Mouse (Mus musculus) cerebellum, adult 2 months (tissue): ENCODE measurements around the gene Slc16a10. TPM values are rescaled to one million over a fixed set of nuclear protein-coding genes. Genes with fewer than 3 reads are reported as not detected.

ENCODE experiments used
- DNase-seq, 2 experiments: peaks; one replicate each; pipeline ENCODE4 v3.0.0; 2021
- H3K27ac ChIP-seq: fragments of 200-500 bp; 2 replicates; pipeline ENCODE4 v1.5.1; 2012; ENCODE audit warnings: low read length, control low read depth, inconsistent platforms; ENCODE audit not compliant: insufficient read depth
- H3K27me3 ChIP-seq: fragments of 200-500 bp; 2 replicates; pipeline ENCODE4 v1.6.1; 2012; ENCODE audit warnings: inconsistent platforms, mild to moderate bottlenecking, low read length, moderate library complexity; ENCODE audit not compliant: control insufficient read depth, insufficient read depth
- H3K4me1 ChIP-seq: fragments of 200-500 bp; 2 replicates; pipeline ENCODE4 v1.6.1; 2011; ENCODE audit warnings: low read length; ENCODE audit not compliant: control insufficient read depth, insufficient read depth
- H3K4me3 ChIP-seq: fragments of 200-500 bp; replicated peaks from 2 replicates; pipeline ENCODE3; 2011; ENCODE audit warnings: mild to moderate bottlenecking, low read depth, low read length, control low read depth; ENCODE audit not compliant: insufficient read depth
- CTCF ChIP-seq: fragments of 200-500 bp; IDR thresholded peaks from 2 replicates; pipeline ENCODE4 v1.5.1; 2011; ENCODE audit warnings: low read depth, mild to moderate bottlenecking, control low read depth, low read length, moderate library complexity, borderline replicate concordance; ENCODE audit not compliant: insufficient read depth
- POLR2A ChIP-seq: fragments of 200-500 bp; IDR thresholded peaks from 2 replicates; pipeline ENCODE4 v1.6.1; 2011; ENCODE audit warnings: low read length, control low read depth, borderline replicate concordance; ENCODE audit not compliant: insufficient read depth
- whole genome bisulfite sequencing: fragments of 180-500 bp; shearing (Covaris S2); methylation state at CpG from one replicate; pipeline ENCODE4 v1.1.7; 2018; 5-methylcytosine and 5-hydroxymethylcytosine counted together
- polyA plus RNA-seq: library from polyadenylated mRNA; depleted of rRNA; stranded (reverse); fragments of >200 nt; gene quantifications from 2 replicates; pipeline ENCODE4 v1.2.3, GENCODE M21; 2012

The Slc16a10 gene
- polyA plus RNA-seq, 1 experiment, result 3.6 TPM

DNA sequence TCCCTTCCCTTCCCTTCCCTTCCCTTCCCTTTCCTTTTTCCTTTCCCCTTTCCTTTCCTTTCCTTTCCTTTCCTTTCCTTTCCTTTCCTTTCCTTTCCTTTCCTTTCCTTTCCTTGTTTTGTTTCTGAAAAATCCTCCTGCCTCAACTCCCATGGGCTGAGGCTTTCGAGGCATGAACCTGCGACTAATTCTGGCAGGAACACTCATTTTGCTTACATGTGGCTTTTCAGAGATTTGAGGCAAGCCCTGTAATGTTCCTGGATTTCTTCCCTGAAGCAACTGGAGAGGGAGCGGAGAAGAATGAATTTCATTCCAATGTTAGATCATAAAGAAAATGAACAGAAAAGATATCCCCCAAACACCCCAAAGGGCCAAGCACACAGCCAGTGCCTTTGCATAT is 39.9 kb downstream of the Slc16a10 start:
- WGBS, result 35% methylated on average over 3 of the region's 3 CpGs
- TF ChIP-seq CTCF (no peak), POLR2A (no peak)

DNA sequence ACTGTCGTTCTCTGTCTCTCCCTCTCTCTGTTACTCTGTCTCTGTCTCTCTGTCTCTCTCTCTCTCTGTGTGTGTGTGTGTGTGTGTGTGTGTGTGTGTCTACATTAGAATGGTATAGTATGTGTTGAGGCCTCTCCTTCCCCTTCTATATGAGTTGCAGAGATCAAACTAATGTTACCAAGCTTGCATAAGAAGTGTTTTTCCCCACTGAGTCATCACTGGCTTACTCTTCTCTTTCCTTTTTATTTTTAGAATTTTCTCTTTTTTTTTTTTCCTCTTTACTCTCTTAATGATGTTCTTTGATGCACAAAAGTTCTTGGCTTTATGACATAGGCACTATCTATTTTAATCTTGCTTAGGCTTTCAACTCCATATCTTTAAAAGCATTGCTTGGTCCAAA is 43.6 kb downstream of the Slc16a10 start:
- H3K4me1 ChIP-seq, result peaks cover 11% of the 10 kb centered on the region; the same call in 1 of the 2 replicates
- 97% methylated on average over 1 of the region's 1 CpGs for WGBS
- H3K27ac ChIP-seq, result no peak overlapping the region
- H3K27me3 ChIP-seq, result no peaks in the 10 kb centered on the region
- TF ChIP-seq CTCF (no peak), POLR2A (no peak)
- DNase-seq, result no peak
- no peak overlapping the region for H3K4me3 ChIP-seq

More for the DNA sequence above, 39.9 kb downstream of the Slc16a10 start:
- Histone ChIP-seq H3K27ac (no peak overlapping the region), H3K4me3 (no peak overlapping the region), H3K4me1 (peaks cover 22% of the 10 kb centered on the region; the same call in 1 of the 2 replicates), H3K27me3 (no peaks in the 10 kb centered on the region)
- no peak for DNase-seq

DNA sequence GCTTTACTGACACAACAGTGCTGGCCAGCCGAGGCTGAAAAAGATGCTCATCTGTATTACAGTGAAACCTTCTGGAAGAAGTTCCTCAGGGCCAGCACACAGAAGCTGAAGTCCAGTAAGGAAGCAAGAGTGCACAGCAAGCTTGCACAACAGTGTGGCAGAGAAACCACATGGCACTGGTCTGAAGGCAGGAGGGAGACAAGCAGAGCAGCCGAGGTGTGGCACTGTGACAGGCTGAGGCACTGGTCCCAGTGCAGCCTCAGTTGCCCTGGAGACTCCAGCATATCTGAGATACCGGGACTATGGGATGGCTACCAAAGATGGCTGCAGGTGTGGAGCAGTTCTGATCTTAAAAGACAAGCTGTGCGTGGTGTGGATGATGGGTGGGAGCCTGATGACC is 44.5 kb downstream of the Slc16a10 start:
- peaks cover 7% of the 10 kb centered on the region; the same call in 1 of the 2 replicates for H3K4me1 ChIP-seq
- WGBS, result 37% methylated on average over 4 of the region's 4 CpGs
- no peaks in the 10 kb centered on the region for H3K27me3 ChIP-seq
- DNase-seq, result no peak
- TF ChIP-seq POLR2A, result no peak
- TF ChIP-seq CTCF, result no peak
- H3K27ac ChIP-seq, result no peak overlapping the region
- H3K4me3 ChIP-seq, result no peak overlapping the region

DNA sequence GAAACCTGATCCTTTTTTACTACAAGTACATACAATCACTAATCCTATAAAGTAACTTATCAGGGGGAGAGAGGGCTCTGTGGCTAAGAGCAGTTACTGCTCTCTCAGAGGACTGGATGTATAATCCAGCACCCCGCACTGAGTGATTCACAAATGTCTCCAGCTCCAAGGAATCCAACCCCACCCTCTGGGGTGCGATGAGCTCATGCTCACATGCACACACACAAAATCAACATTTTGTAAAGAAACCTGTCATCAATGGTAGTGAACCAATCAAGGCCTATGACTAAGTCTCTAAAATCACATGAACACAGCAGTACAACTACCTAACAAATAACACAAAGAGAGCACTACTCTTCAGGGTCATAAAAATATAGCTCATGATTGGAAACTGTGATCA is 47.3 kb downstream of the Slc16a10 start:
- 82% methylated on average over 2 of the region's 2 CpGs for WGBS
- Histone ChIP-seq H3K27ac (no peak overlapping the region), H3K4me3 (no peak overlapping the region), H3K4me1 (peaks cover 7% of the 10 kb centered on the region), H3K27me3 (no peaks in the 10 kb centered on the region)
- no peak for DNase-seq
- TF ChIP-seq CTCF (no peak), POLR2A (no peak)

DNA sequence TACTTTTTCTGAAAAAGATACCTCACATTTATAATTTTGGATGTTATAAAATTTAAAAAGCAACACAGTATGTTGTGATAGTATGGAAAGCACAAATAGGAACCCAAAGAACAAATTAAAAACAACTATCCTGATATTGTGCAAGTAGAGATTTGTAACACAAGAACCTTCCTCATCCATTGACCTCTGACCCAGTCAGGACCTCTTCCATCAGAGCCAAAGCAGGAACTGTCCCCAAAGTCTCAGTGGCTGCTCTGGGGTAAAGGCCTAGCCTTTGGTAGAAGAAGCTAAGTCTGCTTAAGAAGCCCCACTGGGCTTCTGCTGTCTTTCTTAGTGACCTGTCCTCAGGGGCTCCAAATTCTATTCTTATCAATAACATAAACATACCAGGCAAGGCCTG is 48.5 kb downstream of the Slc16a10 start:
- TF ChIP-seq POLR2A, result no peak
- TF ChIP-seq CTCF, result no peak
- DNase-seq, result no peak
- Histone ChIP-seq H3K27ac (no peak overlapping the region), H3K4me3 (no peak overlapping the region), H3K4me1 (peaks cover 7% of the 10 kb centered on the region), H3K27me3 (no peaks in the 10 kb centered on the region)

DNA sequence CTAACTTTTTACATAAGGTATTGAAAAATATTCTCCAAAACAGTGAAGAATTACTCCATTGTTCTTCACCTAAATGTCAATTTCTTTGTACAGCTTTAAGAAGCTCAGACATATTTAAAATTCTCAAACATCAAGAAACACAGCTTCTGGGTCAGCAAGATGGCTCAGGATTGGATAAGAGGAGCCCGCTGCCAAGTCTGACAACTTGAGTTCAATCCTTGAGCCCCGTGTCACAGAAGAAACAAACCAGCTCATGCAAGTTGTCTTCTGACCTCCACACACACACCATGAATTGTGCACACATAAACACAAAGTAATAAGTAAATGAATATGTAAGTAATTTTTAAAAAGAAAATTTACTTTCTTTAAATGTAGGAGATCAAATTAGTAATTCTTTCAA is 50.6 kb downstream of the Slc16a10 start:
- WGBS, result 87% methylated on average over 2 of the region's 2 CpGs
- no peak for DNase-seq
- TF ChIP-seq POLR2A (no peak), CTCF (no peak)
- Histone ChIP-seq H3K4me3 (no peak overlapping the region), H3K27ac (no peak overlapping the region), H3K4me1 (peaks cover 7% of the 10 kb centered on the region), H3K27me3 (no peaks in the 10 kb centered on the region)

DNA sequence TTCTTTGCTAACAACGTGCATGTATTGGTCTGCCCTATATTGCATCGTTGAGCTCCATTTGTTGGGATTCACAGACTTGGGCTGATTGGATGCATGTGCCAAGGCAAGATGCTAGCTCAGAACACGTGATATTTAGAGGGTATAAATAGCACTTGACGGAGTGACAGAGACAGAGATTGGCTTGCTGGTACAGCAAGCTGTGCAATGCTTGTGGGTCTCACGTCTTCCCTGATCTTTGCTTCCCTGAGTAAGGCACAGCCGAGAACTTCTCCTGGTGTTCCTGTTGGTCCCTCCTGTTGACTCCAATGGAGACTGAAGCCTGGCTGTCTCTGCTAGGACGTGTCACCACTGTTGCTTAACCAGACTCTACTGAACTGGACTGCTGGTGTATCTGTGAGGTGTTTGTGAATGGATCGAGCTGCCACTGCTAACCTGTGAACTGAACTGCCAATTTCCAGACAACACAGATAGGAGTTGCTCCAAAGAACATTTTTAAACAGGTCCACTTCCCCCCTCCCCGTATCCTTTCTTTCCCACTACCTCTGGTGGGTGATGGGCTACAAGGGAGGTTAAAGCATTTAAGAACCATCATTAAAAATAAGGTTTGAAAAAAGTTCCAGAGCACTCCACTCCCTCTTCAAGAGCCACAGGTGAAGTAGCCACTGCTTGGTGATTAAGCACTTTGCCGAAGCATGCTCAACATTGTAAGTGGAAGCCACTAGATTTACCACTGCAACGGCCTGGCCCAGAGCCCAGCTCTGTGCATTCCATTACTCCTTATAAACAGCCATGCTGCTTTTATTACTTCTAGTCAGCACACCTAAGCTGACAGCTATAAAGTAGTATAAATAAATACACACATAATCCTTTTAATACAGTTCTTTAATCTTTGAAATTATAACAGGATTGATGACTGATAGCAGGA is 51.3 kb downstream of the Slc16a10 start:
- H3K4me3 ChIP-seq, result no peak overlapping the region
- peaks cover 7% of the 10 kb centered on the region for H3K4me1 ChIP-seq
- no peaks in the 10 kb centered on the region for H3K27me3 ChIP-seq
- TF ChIP-seq CTCF (no peak), POLR2A (no peak)
- H3K27ac ChIP-seq, result no peak overlapping the region
- 59% methylated on average over 11 of the region's 11 CpGs for WGBS
- DNase-seq, result no peak
